Mouse (Mus musculus) testis, adult 2 months (tissue): ENCODE data around the gene Sh3kbp1. TPM values are rescaled to one million over a fixed set of nuclear protein-coding genes. Genes with fewer than 3 reads are reported as not detected.

Source experiments
- H3K27ac ChIP-seq: fragments of 200-500 bp; 2 replicates; pipeline ENCODE4 v1.5.1; 2012; ENCODE audit warnings: low read depth, low read length; ENCODE audit not compliant: control insufficient read depth, insufficient read depth
- H3K27me3 ChIP-seq: fragments of 200-500 bp; 2 replicates; pipeline ENCODE4 v1.6.1; 2012; ENCODE audit warnings: mild to moderate bottlenecking, low read length, moderate library complexity; ENCODE audit not compliant: control insufficient read depth, insufficient read depth
- H3K36me3 ChIP-seq: fragments of 200-500 bp; 2 replicates; pipeline ENCODE4 v1.6.1; 2012; ENCODE audit warnings: mild to moderate bottlenecking, low read length; ENCODE audit not compliant: control insufficient read depth, insufficient read depth
- H3K4me1 ChIP-seq: fragments of 200-500 bp; 2 replicates; pipeline ENCODE4 v1.6.1; 2012; ENCODE audit warnings: low read length; ENCODE audit not compliant: control insufficient read depth, insufficient read depth
- H3K4me3 ChIP-seq: fragments of 200-500 bp; 2 replicates; pipeline ENCODE4 v1.5.1; 2012; ENCODE audit warnings: low read depth, mild to moderate bottlenecking, low read length, moderate library complexity, mixed read lengths; ENCODE audit not compliant: control insufficient read depth
- CTCF ChIP-seq: fragments of 200-500 bp; IDR thresholded peaks from 2 replicates; pipeline ENCODE4 v1.5.1; 2012; ENCODE audit warnings: low read depth, mild to moderate bottlenecking, inconsistent platforms, low read length, moderate library complexity; ENCODE audit not compliant: control insufficient read depth, insufficient read depth, insufficient replicate concordance
- POLR2A ChIP-seq: fragments of 200-500 bp; IDR thresholded peaks from 2 replicates; pipeline ENCODE4 v1.6.1; 2012; ENCODE audit warnings: low read depth, mild to moderate bottlenecking, inconsistent platforms, low read length, moderate library complexity; ENCODE audit not compliant: control insufficient read depth
- polyA plus RNA-seq: library from polyadenylated mRNA; depleted of rRNA; stranded (reverse); fragments of >200 nt; gene quantifications from 2 replicates; pipeline ENCODE4 v1.2.3, GENCODE M21; 2012

Sh3kbp1 gene
- polyA plus RNA-seq, 1 experiment = 74.8 TPM

DNA sequence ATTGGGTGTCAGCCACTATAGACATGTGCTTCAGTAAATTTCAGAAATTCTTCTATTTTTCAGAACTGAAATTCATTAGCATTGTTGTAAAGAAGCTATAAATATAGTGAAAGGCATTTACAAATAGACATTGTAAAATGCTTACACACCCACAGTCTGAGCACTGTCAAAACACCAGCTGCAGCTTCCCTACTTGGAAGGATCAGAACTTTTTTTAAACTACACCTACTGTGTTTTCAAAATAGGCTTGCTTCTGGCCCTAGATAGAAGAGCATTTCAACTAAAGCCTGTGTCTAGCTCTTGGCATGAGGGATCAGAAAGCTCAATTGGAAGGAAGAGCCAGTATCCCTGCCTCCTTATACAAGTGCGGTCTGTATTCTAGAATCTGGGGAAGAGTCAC is 305.0 kb downstream of the Sh3kbp1 start:
- H3K27me3 ChIP-seq = no peaks in the 10 kb centered on the region
- H3K36me3 ChIP-seq = no peaks in the 10 kb centered on the region
- no peak for TF ChIP-seq POLR2A
- no peak for TF ChIP-seq CTCF
- no peak overlapping the region for H3K4me3 ChIP-seq
- no peak overlapping the region for H3K27ac ChIP-seq
- H3K4me1 ChIP-seq = no peaks in the 10 kb centered on the region

DNA sequence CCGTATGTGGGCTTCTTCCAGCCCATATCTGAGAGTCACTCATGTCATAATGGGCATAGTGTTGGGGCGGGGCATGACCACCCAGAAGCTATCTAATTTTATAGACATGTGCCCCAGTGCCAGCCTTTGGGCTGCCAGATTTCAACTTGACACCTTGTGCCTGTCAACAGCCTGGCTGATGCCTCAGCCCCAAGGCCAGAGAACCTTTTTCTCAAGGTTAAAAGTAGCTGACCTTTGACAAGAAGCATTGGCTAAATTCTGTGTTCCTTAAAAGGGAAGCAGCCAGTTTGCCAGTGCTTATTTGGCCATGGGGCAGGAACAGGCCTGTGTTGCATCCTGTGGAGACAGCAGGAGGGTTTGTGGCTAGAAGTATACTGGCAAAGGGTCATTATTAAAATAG is 315.5 kb downstream of the Sh3kbp1 start:
- Histone ChIP-seq H3K4me1 (no peaks in the 10 kb centered on the region), H3K4me3 (peak overlapping the region; percentile 61), H3K36me3 (no peaks in the 10 kb centered on the region), H3K27me3 (no peaks in the 10 kb centered on the region), H3K27ac (no peak overlapping the region; the same call in 1 of the 2 replicates)
- TF ChIP-seq POLR2A (no peak), CTCF (no peak)

DNA sequence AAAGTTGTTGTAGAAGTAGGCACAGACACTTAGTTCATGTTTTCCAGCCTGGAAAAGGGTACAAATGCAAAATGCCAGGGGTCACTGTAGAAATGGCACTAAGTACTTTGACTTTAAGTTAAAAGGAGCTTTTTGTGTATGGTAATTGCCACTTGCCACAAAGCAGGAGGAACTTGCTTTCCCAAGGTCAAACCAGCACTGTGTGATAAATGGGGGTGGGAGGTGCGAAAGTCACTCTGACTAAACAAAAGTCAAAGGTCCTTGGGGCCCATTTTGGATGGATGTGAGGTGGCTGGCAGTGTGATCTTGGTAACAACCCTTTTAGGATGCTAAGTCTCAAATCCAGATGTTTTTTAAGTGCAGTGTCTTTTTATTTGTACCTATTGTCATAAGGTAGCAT is 316.5 kb downstream of the Sh3kbp1 start:
- TF ChIP-seq CTCF (no peak), POLR2A (no peak)
- no peaks in the 10 kb centered on the region for H3K36me3 ChIP-seq
- H3K27ac ChIP-seq = no peak overlapping the region
- H3K27me3 ChIP-seq = no peaks in the 10 kb centered on the region
- H3K4me3 ChIP-seq = peak overlapping the region; percentile 36; the same call in 1 of the 2 replicates
- no peaks in the 10 kb centered on the region for H3K4me1 ChIP-seq

DNA sequence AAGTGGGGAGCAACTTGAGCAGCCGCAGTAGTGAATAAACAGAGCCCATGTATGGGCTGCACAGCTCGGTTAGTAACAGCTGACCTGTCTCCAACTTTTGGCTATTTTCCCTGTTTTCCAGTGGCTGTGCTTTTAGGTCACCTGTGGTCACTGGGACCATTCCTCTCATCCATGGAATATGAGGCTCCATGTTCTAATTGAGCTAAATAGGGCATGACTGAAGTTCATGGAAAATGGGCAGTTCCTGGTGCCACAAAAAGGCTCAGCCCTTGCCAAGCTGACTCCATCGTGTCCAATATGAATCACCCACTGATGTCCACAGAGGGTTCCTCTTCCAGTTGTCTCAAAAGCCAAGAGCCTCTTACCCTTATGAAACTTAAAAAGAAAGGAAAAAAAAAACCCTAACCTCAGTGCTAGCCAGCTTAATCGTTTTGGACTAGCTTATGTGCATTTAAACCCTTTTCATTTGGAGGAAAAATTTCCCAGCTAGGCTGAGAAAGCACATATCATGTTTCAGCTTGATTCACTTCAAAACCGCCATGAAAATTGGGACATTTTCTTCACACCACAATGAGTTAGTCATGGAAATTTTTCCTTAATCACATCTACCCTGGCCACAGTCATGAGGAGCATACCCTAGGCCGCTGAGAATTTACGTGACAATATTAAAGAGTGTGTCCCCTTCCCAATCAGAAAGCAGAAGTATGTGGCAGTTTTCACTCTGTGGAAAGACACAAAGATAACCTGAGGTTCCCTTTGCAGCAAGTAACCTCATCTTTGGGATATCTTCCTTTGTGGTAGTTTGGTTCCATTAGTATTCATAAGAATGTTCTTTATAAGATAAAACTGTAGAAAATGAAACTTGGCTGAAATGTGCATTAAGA is 326.7 kb downstream of the Sh3kbp1 start:
- no peaks in the 10 kb centered on the region for H3K27me3 ChIP-seq
- TF ChIP-seq CTCF (no peak), POLR2A (no peak)

DNA sequence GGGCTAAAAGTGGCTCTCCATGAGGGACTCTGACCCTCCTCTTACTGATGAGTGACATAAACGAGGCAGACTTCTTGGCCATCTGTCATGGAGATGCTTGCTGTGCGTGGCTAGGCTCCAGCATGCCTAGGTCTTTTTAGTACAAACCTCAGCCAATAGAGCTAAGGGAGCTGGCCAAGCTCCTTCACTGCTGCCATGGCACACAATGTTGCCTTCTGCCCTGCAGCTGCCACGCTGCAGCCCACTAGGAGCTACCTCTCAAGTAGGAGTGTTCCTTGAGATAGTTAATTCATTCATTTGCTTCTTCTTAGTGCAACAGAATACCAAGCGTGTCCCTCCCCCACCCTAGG is 327.3 kb downstream of the Sh3kbp1 start:
- TF ChIP-seq POLR2A (no peak), CTCF (no peak)
- H3K27me3 ChIP-seq = no peaks in the 10 kb centered on the region
- H3K36me3 ChIP-seq = no peaks in the 10 kb centered on the region
- H3K4me1 ChIP-seq = no peaks in the 10 kb centered on the region
- no peak overlapping the region for H3K4me3 ChIP-seq
- no peak overlapping the region for H3K27ac ChIP-seq

More for the DNA sequence above, 326.7 kb downstream of the Sh3kbp1 start:
- no peak overlapping the region for H3K4me3 ChIP-seq
- no peak overlapping the region for H3K27ac ChIP-seq
- H3K4me1 ChIP-seq = no peaks in the 10 kb centered on the region
- H3K36me3 ChIP-seq = no peaks in the 10 kb centered on the region

DNA sequence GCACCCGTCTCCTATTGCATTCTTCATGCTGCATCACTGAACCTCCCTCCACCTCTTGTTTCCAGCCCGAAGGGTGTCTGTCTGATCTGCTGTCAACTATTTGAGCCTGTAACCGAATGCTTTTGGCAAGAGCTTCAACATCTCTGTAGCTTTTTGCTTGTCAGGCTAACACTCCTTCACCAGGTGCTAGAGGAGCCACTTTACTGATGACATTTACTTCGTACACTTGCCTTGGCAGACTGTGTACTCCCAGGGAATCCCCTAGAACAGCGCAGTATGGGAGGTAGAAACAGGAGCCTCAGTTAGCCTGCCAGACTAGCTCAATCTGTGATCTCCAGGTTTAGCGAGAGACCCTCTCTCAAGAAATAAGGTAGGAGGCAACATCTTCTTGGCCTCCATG is 328.4 kb downstream of the Sh3kbp1 start:
- H3K4me3 ChIP-seq = no peak overlapping the region
- no peaks in the 10 kb centered on the region for H3K27me3 ChIP-seq
- no peaks in the 10 kb centered on the region for H3K4me1 ChIP-seq
- H3K36me3 ChIP-seq = no peaks in the 10 kb centered on the region
- H3K27ac ChIP-seq = no peak overlapping the region
- TF ChIP-seq CTCF (no peak), POLR2A (no peak)

DNA sequence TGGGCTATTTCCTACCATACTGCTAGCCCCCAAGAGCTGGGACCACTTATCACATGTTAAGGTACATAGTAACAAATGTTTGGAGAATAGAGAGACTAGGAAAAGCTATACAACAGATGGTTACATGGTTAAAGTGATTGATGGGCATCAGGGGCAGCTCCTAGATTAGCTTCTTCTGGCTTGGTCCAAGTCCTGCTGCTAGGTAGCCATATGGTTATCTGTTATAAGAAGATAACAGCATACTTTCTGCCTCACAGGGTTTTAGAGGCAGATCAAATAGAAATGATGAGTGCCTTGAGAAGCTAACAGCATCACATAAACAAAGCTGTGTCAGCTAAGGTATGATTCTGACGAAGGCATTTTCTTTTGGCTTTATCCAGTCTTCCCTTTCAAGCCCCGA is 334.3 kb downstream of the Sh3kbp1 start:
- no peak for TF ChIP-seq POLR2A
- TF ChIP-seq CTCF = no peak
- Histone ChIP-seq H3K4me1 (no peaks in the 10 kb centered on the region), H3K36me3 (no peaks in the 10 kb centered on the region), H3K27ac (no peak overlapping the region), H3K27me3 (no peaks in the 10 kb centered on the region), H3K4me3 (no peak overlapping the region)

DNA sequence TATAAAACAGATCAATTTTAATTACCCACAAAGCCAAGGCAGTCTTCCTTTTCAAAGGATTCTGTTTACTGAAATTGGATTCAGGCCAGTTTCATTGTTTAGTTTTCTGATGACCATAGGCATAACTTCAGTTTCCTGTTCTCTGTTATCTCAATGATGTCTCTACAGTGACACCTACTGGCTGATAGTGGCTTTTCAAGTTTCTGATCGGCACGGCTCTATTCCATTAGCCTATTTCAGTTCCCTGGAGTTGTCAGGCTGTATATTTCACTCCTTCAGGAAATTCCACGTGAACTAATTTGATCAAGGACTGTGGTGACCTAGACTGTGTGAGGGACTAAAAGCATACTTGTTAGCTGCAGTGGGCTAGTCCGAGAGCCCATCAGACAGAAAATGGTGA is 336.2 kb downstream of the Sh3kbp1 start:
- no peaks in the 10 kb centered on the region for H3K4me1 ChIP-seq
- no peaks in the 10 kb centered on the region for H3K27me3 ChIP-seq
- H3K4me3 ChIP-seq = no peak overlapping the region
- H3K36me3 ChIP-seq = no peaks in the 10 kb centered on the region
- H3K27ac ChIP-seq = no peak overlapping the region
- TF ChIP-seq CTCF (no peak), POLR2A (no peak)
